Mouse (Mus musculus): ENCODE data around the gene Map3k3. TPM values are rescaled to one million over a fixed set of nuclear protein-coding genes. Genes with fewer than 3 reads are reported as not detected.

Map3k3 gene
- total RNA-seq, 1 experiment, result 43.7 TPM

- H3K4me3 ChIP-seq (ENCODE audit: insufficient read depth in 1 of 2, low read depth in 1 of 2, low read length in 2 of 2, poor library complexity in 1 of 2, severe bottlenecking in 1 of 2), result no peak overlapping the region
- peaks cover 25% of the 10 kb centered on the region for H3K36me3 ChIP-seq (ENCODE audit: control insufficient read depth, insufficient read depth, low read length, poor library complexity, severe bottlenecking)
- in situ Hi-C loops (cut with MboI; ENCODE audit: low sequenced_read_pairs in 2 of 2, unreplicated experiment in 2 of 2), result no loop called here
- H3K27ac ChIP-seq (ENCODE audit: insufficient read depth, low read depth, low read length, poor library complexity, severe bottlenecking), result no peak overlapping the region
- TF ChIP-seq MAFK (IDR thresholded peaks at IDR 0.05; ENCODE audit: insufficient read depth, low read depth, low read length) (no peak), CHD2 (IDR thresholded peaks at IDR 0.05; ENCODE audit: low read depth, low read length) (no peak), HCFC1 (IDR thresholded peaks at IDR 0.05; ENCODE audit: borderline replicate concordance, insufficient read depth, low read length) (no peak), ZC3H11A (IDR thresholded peaks at IDR 0.05; ENCODE audit: borderline replicate concordance, low read depth, low read length) (no peak), ZNF384 (IDR thresholded peaks at IDR 0.05; ENCODE audit: low read depth, low read length) (no peak)
- H3K4me1 ChIP-seq (ENCODE audit: control insufficient read depth in 2 of 2, insufficient read depth in 2 of 2, low read length in 2 of 2, poor library complexity in 1 of 2), result no peaks in the 10 kb centered on the region; a peak in 1 of 4 replicates
- H3K9ac ChIP-seq (ENCODE audit: insufficient read depth, low read depth, low read length, poor library complexity, severe bottlenecking), result no peak overlapping the region
- H3K9me3 ChIP-seq (ENCODE audit: control insufficient read depth, insufficient read depth, low read depth, low read length), result no peaks in the 10 kb centered on the region
- DNase-seq (ENCODE audit: low read depth, low spot score), result no peak
Measured at GRCm38 (mm10) chr11:106167435-106167834, 83.0 kb downstream of the Map3k3 start.

GRCm38 (mm10) chr11:106170807-106171206 is 86.4 kb downstream of the Map3k3 start:
- no peak for DNase-seq (ENCODE audit: low read depth, low spot score)
- H3K9ac ChIP-seq (ENCODE audit: insufficient read depth, low read depth, low read length, poor library complexity, severe bottlenecking), result no peak overlapping the region
- no peak for TF ChIP-seq CHD2 (IDR thresholded peaks at IDR 0.05; ENCODE audit: low read depth, low read length)
- no peak for TF ChIP-seq ZNF384 (IDR thresholded peaks at IDR 0.05; ENCODE audit: low read depth, low read length)
- no peak for TF ChIP-seq MAFK (IDR thresholded peaks at IDR 0.05; ENCODE audit: insufficient read depth, low read depth, low read length)
- no peak for TF ChIP-seq HCFC1 (IDR thresholded peaks at IDR 0.05; ENCODE audit: borderline replicate concordance, insufficient read depth, low read length)
- TF ChIP-seq ZC3H11A (IDR thresholded peaks at IDR 0.05; ENCODE audit: borderline replicate concordance, low read depth, low read length), result no peak
- in situ Hi-C loops (cut with MboI; ENCODE audit: low sequenced_read_pairs in 2 of 2, unreplicated experiment in 2 of 2), result no loop called here
- H3K27ac ChIP-seq (ENCODE audit: insufficient read depth, low read depth, low read length, poor library complexity, severe bottlenecking), result no peak overlapping the region
- H3K4me3 ChIP-seq (ENCODE audit: insufficient read depth in 1 of 2, low read depth in 1 of 2, low read length in 2 of 2, poor library complexity in 1 of 2, severe bottlenecking in 1 of 2), result no peak overlapping the region
- H3K4me1 ChIP-seq (ENCODE audit: control insufficient read depth in 2 of 2, insufficient read depth in 2 of 2, low read length in 2 of 2, poor library complexity in 1 of 2), result no peaks in the 10 kb centered on the region; a peak in 1 of 4 replicates
- peaks cover 10% of the 10 kb centered on the region for H3K36me3 ChIP-seq (ENCODE audit: control insufficient read depth, insufficient read depth, low read length, poor library complexity, severe bottlenecking)
- no peaks in the 10 kb centered on the region for H3K9me3 ChIP-seq (ENCODE audit: control insufficient read depth, insufficient read depth, low read depth, low read length)

GRCm38 (mm10) chr11:106173228-106173627 is 88.8 kb downstream of the Map3k3 start:
- no peak for DNase-seq (ENCODE audit: low read depth, low spot score)
- no peaks in the 10 kb centered on the region for H3K9me3 ChIP-seq (ENCODE audit: control insufficient read depth, insufficient read depth, low read depth, low read length)
- no peak for TF ChIP-seq ZC3H11A (IDR thresholded peaks at IDR 0.05; ENCODE audit: borderline replicate concordance, low read depth, low read length)
- no peak for TF ChIP-seq HCFC1 (IDR thresholded peaks at IDR 0.05; ENCODE audit: borderline replicate concordance, insufficient read depth, low read length)
- no peak for TF ChIP-seq CHD2 (IDR thresholded peaks at IDR 0.05; ENCODE audit: low read depth, low read length)
- H3K4me1 ChIP-seq (ENCODE audit: control insufficient read depth in 2 of 2, insufficient read depth in 2 of 2, low read length in 2 of 2, poor library complexity in 1 of 2), result no peaks in the 10 kb centered on the region; a peak in 1 of 4 replicates
- H3K9ac ChIP-seq (ENCODE audit: insufficient read depth, low read depth, low read length, poor library complexity, severe bottlenecking), result no peak overlapping the region
- H3K36me3 ChIP-seq (ENCODE audit: control insufficient read depth, insufficient read depth, low read length, poor library complexity, severe bottlenecking), result peaks cover 4% of the 10 kb centered on the region
- no peak overlapping the region for H3K4me3 ChIP-seq (ENCODE audit: insufficient read depth in 1 of 2, low read depth in 1 of 2, low read length in 2 of 2, poor library complexity in 1 of 2, severe bottlenecking in 1 of 2)
- in situ Hi-C loops (cut with MboI; ENCODE audit: low sequenced_read_pairs in 2 of 2, unreplicated experiment in 2 of 2), result no loop called here
- H3K27ac ChIP-seq (ENCODE audit: insufficient read depth, low read depth, low read length, poor library complexity, severe bottlenecking), result no peak overlapping the region

GRCm38 (mm10) chr11:106174372-106174771 is 90.0 kb downstream of the Map3k3 start:
- Histone ChIP-seq H3K4me3 (ENCODE audit: insufficient read depth in 1 of 2, low read depth in 1 of 2, low read length in 2 of 2, poor library complexity in 1 of 2, severe bottlenecking in 1 of 2) (no peak overlapping the region), H3K9ac (ENCODE audit: insufficient read depth, low read depth, low read length, poor library complexity, severe bottlenecking) (no peak overlapping the region), H3K36me3 (ENCODE audit: control insufficient read depth, insufficient read depth, low read length, poor library complexity, severe bottlenecking) (peaks cover 3% of the 10 kb centered on the region; the same call in 1 of the 2 replicates), H3K27ac (ENCODE audit: insufficient read depth, low read depth, low read length, poor library complexity, severe bottlenecking) (no peak overlapping the region), H3K4me1 (ENCODE audit: control insufficient read depth in 2 of 2, insufficient read depth in 2 of 2, low read length in 2 of 2, poor library complexity in 1 of 2) (no peaks in the 10 kb centered on the region), H3K9me3 (ENCODE audit: control insufficient read depth, insufficient read depth, low read depth, low read length) (no peaks in the 10 kb centered on the region)
- no peak for DNase-seq (ENCODE audit: low read depth, low spot score)
- in situ Hi-C loops (cut with MboI; ENCODE audit: low sequenced_read_pairs in 2 of 2, unreplicated experiment in 2 of 2), result no loop called here
- TF ChIP-seq HCFC1 (IDR thresholded peaks at IDR 0.05; ENCODE audit: borderline replicate concordance, insufficient read depth, low read length) (no peak), CHD2 (IDR thresholded peaks at IDR 0.05; ENCODE audit: low read depth, low read length) (no peak), MAFK (IDR thresholded peaks at IDR 0.05; ENCODE audit: insufficient read depth, low read depth, low read length) (no peak), ZC3H11A (IDR thresholded peaks at IDR 0.05; ENCODE audit: borderline replicate concordance, low read depth, low read length) (no peak), ZNF384 (IDR thresholded peaks at IDR 0.05; ENCODE audit: low read depth, low read length) (no peak)

GRCm38 (mm10) chr11:106175081-106175480 is 90.7 kb downstream of the Map3k3 start:
- H3K27ac ChIP-seq (ENCODE audit: insufficient read depth, low read depth, low read length, poor library complexity, severe bottlenecking), result no peak overlapping the region
- H3K4me3 ChIP-seq (ENCODE audit: insufficient read depth in 1 of 2, low read depth in 1 of 2, low read length in 2 of 2, poor library complexity in 1 of 2, severe bottlenecking in 1 of 2), result no peak overlapping the region
- no peaks in the 10 kb centered on the region for H3K9me3 ChIP-seq (ENCODE audit: control insufficient read depth, insufficient read depth, low read depth, low read length)
- no peaks in the 10 kb centered on the region for H3K4me1 ChIP-seq (ENCODE audit: control insufficient read depth in 2 of 2, insufficient read depth in 2 of 2, low read length in 2 of 2, poor library complexity in 1 of 2)
- H3K9ac ChIP-seq (ENCODE audit: insufficient read depth, low read depth, low read length, poor library complexity, severe bottlenecking), result no peak overlapping the region
- in situ Hi-C loops (cut with MboI; ENCODE audit: low sequenced_read_pairs in 2 of 2, unreplicated experiment in 2 of 2), result no loop called here
- H3K36me3 ChIP-seq (ENCODE audit: control insufficient read depth, insufficient read depth, low read length, poor library complexity, severe bottlenecking), result peaks cover 1% of the 10 kb centered on the region; the same call in 1 of the 2 replicates
- DNase-seq (ENCODE audit: low read depth, low spot score), result no peak
- TF ChIP-seq CHD2 (IDR thresholded peaks at IDR 0.05; ENCODE audit: low read depth, low read length) (no peak), ZC3H11A (IDR thresholded peaks at IDR 0.05; ENCODE audit: borderline replicate concordance, low read depth, low read length) (no peak), ZNF384 (IDR thresholded peaks at IDR 0.05; ENCODE audit: low read depth, low read length) (no peak), MAFK (IDR thresholded peaks at IDR 0.05; ENCODE audit: insufficient read depth, low read depth, low read length) (no peak), HCFC1 (IDR thresholded peaks at IDR 0.05; ENCODE audit: borderline replicate concordance, insufficient read depth, low read length) (no peak)

Measured in ES-E14 (cell line).